Mouse (Mus musculus) kidney, adult 8-10 months (tissue): ENCODE data around the gene Mtif2.
A peak's percentile ranks its signal among the peaks of the same experiment; 100 is the strongest.
"Not testable (repeated sequence)": the region's sequence is repeated elsewhere in the genome, so short reads cannot be mapped to it uniquely, and the experiment has no call there.

Experiments
- DNase-seq, 2 experiments: peaks; one replicate each; pipeline ENCODE4 v3.0.0; 2022

The Mtif2 gene

GRCm38 (mm10) chr11:29525988-29526794 is at the start of gene Mtif2:
Mtif2 (plus strand) TSS chr11:29526408.
- peak; percentile 68 to 76 for DNase-seq

- no peak for DNase-seq
These were observed 33.1 kb upstream of the Mtif2 start for GRCm38 (mm10) chr11:29493135-29493534.

- DNase-seq, result no peak
These were observed 29.2 kb upstream of the Mtif2 start for GRCm38 (mm10) chr11:29496962-29497361.

- DNase-seq, result no peak
These were observed 22.0 kb upstream of the Mtif2 start for GRCm38 (mm10) chr11:29503948-29504893.

GRCm38 (mm10) chr11:29504899-29505625 is 21.1 kb upstream of the Mtif2 start:
- no peak for DNase-seq

GRCm38 (mm10) chr11:29509421-29509820 is 16.8 kb upstream of the Mtif2 start:
- no peak for DNase-seq

GRCm38 (mm10) chr11:29512818-29513535 is 13.2 kb upstream of the Mtif2 start:
- DNase-seq, result no peak

GRCm38 (mm10) chr11:29514325-29514681 is 11.9 kb upstream of the Mtif2 start:
- DNase-seq, result no peak

GRCm38 (mm10) chr11:29514682-29515412 is 11.4 kb upstream of the Mtif2 start, which contains the start of gene Prorsd1:
Prorsd1 (minus strand) TSS chr11:29515033.
- peak; percentile 93 to 94 for DNase-seq

GRCm38 (mm10) chr11:29538201-29538600 is 12.0 kb downstream of the Mtif2 start:
- no peak for DNase-seq

GRCm38 (mm10) chr11:29544225-29544945 is 18.2 kb downstream of the Mtif2 start:
- no peak for DNase-seq

GRCm38 (mm10) chr11:29545150-29545752 is 19.0 kb downstream of the Mtif2 start:
- DNase-seq, result not testable (repeated sequence)

GRCm38 (mm10) chr11:29546297-29546696 is 20.1 kb downstream of the Mtif2 start:
- DNase-seq, result not testable (repeated sequence)

GRCm38 (mm10) chr11:29546762-29547161 is 20.6 kb downstream of the Mtif2 start:
- DNase-seq, result no peak

GRCm38 (mm10) chr11:29547249-29547751 is 21.1 kb downstream of the Mtif2 start:
- DNase-seq, result peak in 1 of 2 experiments; percentile 9

- DNase-seq, result peak; percentile 88 to 94
These were observed 21.7 kb downstream of the Mtif2 start, which contains the start of the genes Clhc1 and Rps27a for GRCm38 (mm10) chr11:29547752-29548503. Clhc1 (plus strand) TSS chr11:29547950. Rps27a (minus strand) TSS chr11:29548109.

GRCm38 (mm10) chr11:29548504-29549424 is 22.6 kb downstream of the Mtif2 start:
- no peak for DNase-seq

GRCm38 (mm10) chr11:29549425-29549778 is 23.2 kb downstream of the Mtif2 start:
- DNase-seq, result no peak
